Mouse (Mus musculus): ENCODE data around the gene Ptgdr.
"Not testable (repeated sequence)": the region's sequence is repeated elsewhere in the genome, so short reads cannot be mapped to it uniquely, and the experiment has no call there.

Gene Ptgdr

GRCm38 (mm10) chr14:44858868-44859613, at the start of gene Ptgdr:
Gene Ptgdr, minus strand, starts transcription at chr14:44859375.
- ATAC-seq (ENCODE audit: insufficient number of reproducible peaks, low FRiP score, low TSS enrichment) = no peak

GRCm38 (mm10) chr14:44907774-44908173, 48.6 kb upstream of the Ptgdr start:
- ATAC-seq (ENCODE audit: insufficient number of reproducible peaks, low FRiP score, low TSS enrichment) = no peak

- ATAC-seq (ENCODE audit: insufficient number of reproducible peaks, low FRiP score, low TSS enrichment) = no peak
Observed at GRCm38 (mm10) chr14:44904199-44904598, 45.0 kb upstream of the Ptgdr start.

- ATAC-seq (ENCODE audit: insufficient number of reproducible peaks, low FRiP score, low TSS enrichment) = not testable (repeated sequence)
Observed at GRCm38 (mm10) chr14:44901735-44902134, 42.6 kb upstream of the Ptgdr start.

GRCm38 (mm10) chr14:44891387-44892132, 32.4 kb upstream of the Ptgdr start:
- no peak for ATAC-seq (ENCODE audit: insufficient number of reproducible peaks, low FRiP score, low TSS enrichment)

GRCm38 (mm10) chr14:44869686-44870085, 10.5 kb upstream of the Ptgdr start:
- no peak for ATAC-seq (ENCODE audit: insufficient number of reproducible peaks, low FRiP score, low TSS enrichment)

- ATAC-seq (ENCODE audit: insufficient number of reproducible peaks, low FRiP score, low TSS enrichment) = no peak
Observed at GRCm38 (mm10) chr14:44865661-44866060, 6.5 kb upstream of the Ptgdr start.

- no peak for ATAC-seq (ENCODE audit: insufficient number of reproducible peaks, low FRiP score, low TSS enrichment)
Observed at GRCm38 (mm10) chr14:44863086-44863485, 3.9 kb upstream of the Ptgdr start.

- no peak for ATAC-seq (ENCODE audit: insufficient number of reproducible peaks, low FRiP score, low TSS enrichment)
Observed at GRCm38 (mm10) chr14:44861161-44861560, 2.0 kb upstream of the Ptgdr start.

- no peak for ATAC-seq (ENCODE audit: insufficient number of reproducible peaks, low FRiP score, low TSS enrichment)
Observed at GRCm38 (mm10) chr14:44858372-44858771, 803 bp downstream of the Ptgdr start.

GRCm38 (mm10) chr14:44850637-44851036, 8.5 kb downstream of the Ptgdr start:
- ATAC-seq (ENCODE audit: insufficient number of reproducible peaks, low FRiP score, low TSS enrichment) = not testable (repeated sequence)

GRCm38 (mm10) chr14:44847740-44848139, 11.4 kb downstream of the Ptgdr start:
- ATAC-seq (ENCODE audit: insufficient number of reproducible peaks, low FRiP score, low TSS enrichment) = no peak

- no peak for ATAC-seq (ENCODE audit: insufficient number of reproducible peaks, low FRiP score, low TSS enrichment)
Observed at GRCm38 (mm10) chr14:44846558-44847263, 12.5 kb downstream of the Ptgdr start.

GRCm38 (mm10) chr14:44843768-44844755, 15.1 kb downstream of the Ptgdr start:
- ATAC-seq (ENCODE audit: insufficient number of reproducible peaks, low FRiP score, low TSS enrichment) = no peak

- ATAC-seq (ENCODE audit: insufficient number of reproducible peaks, low FRiP score, low TSS enrichment) = no peak
Observed at GRCm38 (mm10) chr14:44838685-44839084, 20.5 kb downstream of the Ptgdr start.

GRCm38 (mm10) chr14:44835132-44835531, 24.0 kb downstream of the Ptgdr start:
- ATAC-seq (ENCODE audit: insufficient number of reproducible peaks, low FRiP score, low TSS enrichment) = no peak

GRCm38 (mm10) chr14:44834134-44834533, 25.0 kb downstream of the Ptgdr start:
- not testable (repeated sequence) for ATAC-seq (ENCODE audit: insufficient number of reproducible peaks, low FRiP score, low TSS enrichment)

- ATAC-seq (ENCODE audit: insufficient number of reproducible peaks, low FRiP score, low TSS enrichment) = not testable (repeated sequence)
Observed at GRCm38 (mm10) chr14:44833096-44833495, 26.1 kb downstream of the Ptgdr start.

- no peak for ATAC-seq (ENCODE audit: insufficient number of reproducible peaks, low FRiP score, low TSS enrichment)
Observed at GRCm38 (mm10) chr14:44827736-44828135, 31.4 kb downstream of the Ptgdr start.

Data from cerebellum, adult (tissue).